Comparison of ENCODE assay signal across 24 mouse cellular contexts in the genomic region with DNA sequence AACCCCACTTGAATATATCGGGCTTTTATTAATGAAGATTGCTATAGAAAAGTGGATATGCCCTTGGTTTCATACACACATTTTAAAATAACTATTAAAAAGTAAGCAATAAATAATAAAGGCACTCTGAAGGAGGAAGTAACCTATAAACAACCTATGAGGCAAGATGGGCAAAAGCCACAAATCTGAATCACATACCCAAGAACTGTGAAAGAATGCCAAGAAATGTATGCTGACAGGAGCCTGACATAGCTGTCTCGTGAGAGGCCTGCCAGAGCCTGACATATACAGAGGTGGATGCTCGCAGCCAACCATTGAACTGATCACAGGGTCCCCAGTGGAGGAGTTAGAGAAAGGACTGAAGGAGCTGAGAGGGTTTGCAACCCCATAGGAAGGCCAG. TPM values are rescaled to one million over a fixed set of nuclear protein-coding genes. Genes with fewer than 3 reads are reported as not detected.
A peak's percentile ranks its signal among the peaks of the same experiment; 100 is the strongest.
DNase-seq lines count a peak whose midpoint lies in the region; ATAC-seq and TF ChIP-seq lines count a peak whose summit lies in the region.
"Had no signal": no experiment of that assay in that cellular context is flagged by ENCODE, and none has a peak within 500 bp of the region (broad histone marks: within the 10 kb centered on the region; RNA-seq: fewer than 3 reads in every experiment).

No protein-coding gene starts in this region.

- 75% methylated on average over 3 of the region's 3 CpGs for WGBS in lung, adult 2 months

- TF ChIP-seq EP300 in MEL (IDR thresholded peaks at IDR 0.05; ENCODE audit: low read depth in 1 of 2, low read length in 2 of 2) = no peak; a peak in 1 of 4 replicates

- TF ChIP-seq POLR2A in lung, adult 2 months (IDR thresholded peaks at IDR 0.05; ENCODE audit: borderline replicate concordance, extremely low read depth, low read depth, low read length) = no peak
- no peak for TF ChIP-seq POLR2A in MEL (IDR thresholded peaks at IDR 0.05; ENCODE audit: control insufficient read depth in 1 of 2, insufficient read depth in 1 of 2, low read depth in 1 of 2, low read length in 2 of 2, poor library complexity in 1 of 2)

- peak; percentile 40; the same call in 1 of the 2 replicates for ATAC-seq in granulocyte monocyte progenitor cell, adult 5-6 weeks (replicated peaks; ENCODE audit: poor library complexity, severe bottlenecking)
- ATAC-seq: forebrain, embryonic 14.5 days; forebrain, embryonic 16.5 days had no signal

- H3K4me3 ChIP-seq in lung, adult 2 months (replicated peaks; ENCODE audit: extremely low read depth, low read depth, low read length) = no peak overlapping the region
- no peak overlapping the region for H3K4me3 ChIP-seq in MEL (ENCODE audit: control insufficient read depth in 1 of 2, insufficient read depth in 1 of 2, low read depth in 2 of 2, low read length in 2 of 2)
- H3K4me3 ChIP-seq: embryonic facial prominence, embryonic 13.5 days; embryonic facial prominence, embryonic 15.5 days; erythroblast, embryonic 14.5 days; forebrain, embryonic 10.5 days; forebrain, embryonic 12.5 days had no signal

- peaks cover 4% of the 10 kb centered on the region for H3K4me1 ChIP-seq in lung, adult 2 months (ENCODE audit: control insufficient read depth, insufficient read depth, low read length)
- peaks cover 0 to 5% of the 10 kb centered on the region in 2 experiments; a peak in 3 of 4 replicates for H3K4me1 ChIP-seq in MEL (ENCODE audit: control insufficient read depth in 1 of 2, insufficient read depth in 2 of 2, low read length in 2 of 2)
- H3K4me1 ChIP-seq: embryonic facial prominence, embryonic 13.5 days; embryonic facial prominence, embryonic 15.5 days; forebrain, embryonic 10.5 days; forebrain, embryonic 12.5 days had no signal

- peaks cover 3 to 12% of the 10 kb centered on the region in 2 experiments for H3K36me3 ChIP-seq in MEL (ENCODE audit: control insufficient read depth in 1 of 2, insufficient read depth in 2 of 2, low read length in 2 of 2)
- H3K36me3 ChIP-seq: embryonic facial prominence, embryonic 13.5 days; embryonic facial prominence, embryonic 15.5 days; forebrain, embryonic 10.5 days; forebrain, embryonic 12.5 days had no signal

- H3K27me3 ChIP-seq in MEL (ENCODE audit: control insufficient read depth in 1 of 2, insufficient read depth in 2 of 2, low read length in 2 of 2) = no peaks in the 10 kb centered on the region
- H3K27me3 ChIP-seq: embryonic facial prominence, embryonic 13.5 days; embryonic facial prominence, embryonic 15.5 days; forebrain, embryonic 12.5 days had no signal

- no peak overlapping the region for H3K9ac ChIP-seq in MEL (ENCODE audit: control insufficient read depth, low read depth, low read length, poor library complexity, severe bottlenecking)
- H3K9ac ChIP-seq: embryonic facial prominence, embryonic 13.5 days; embryonic facial prominence, embryonic 15.5 days; forebrain, embryonic 12.5 days had no signal

- H3K27ac ChIP-seq in MEL (ENCODE audit: control insufficient read depth, low read depth, low read length) = no peak overlapping the region
- H3K27ac ChIP-seq: embryonic facial prominence, embryonic 13.5 days; embryonic facial prominence, embryonic 15.5 days; forebrain, embryonic 10.5 days; forebrain, embryonic 12.5 days had no signal

- H3K9me3 ChIP-seq in MEL (replicated peaks; ENCODE audit: insufficient read depth, low read length) = no peaks in the 10 kb centered on the region
- H3K9me3 ChIP-seq: embryonic facial prominence, embryonic 13.5 days; embryonic facial prominence, embryonic 15.5 days; forebrain, embryonic 10.5 days; forebrain, embryonic 12.5 days had no signal

- no peak for TF ChIP-seq CTCF in lung, adult 2 months (IDR thresholded peaks at IDR 0.05; ENCODE audit: insufficient read depth, low read length)
- TF ChIP-seq CTCF in MEL (IDR thresholded peaks at IDR 0.05 in 2 of 3, conservative IDR thresholded peaks at IDR 0.05 in 1 of 3; ENCODE audit: control insufficient read depth in 1 of 3, insufficient read depth in 1 of 3, low read depth in 2 of 3, low read length in 3 of 3, poor library complexity in 1 of 3, severe bottlenecking in 1 of 3) = no peak

- DNase-seq in lung, postnatal 36 days = peak; percentile 27
- no peak for DNase-seq in lung, adult 2 months
- peak; percentile 46 for DNase-seq in MEL (ENCODE audit: low read depth, low spot score)
- DNase-seq in kidney, postnatal 4 days = no peak
- DNase-seq in left cerebral cortex, adult 18-20 months (ENCODE audit: low spot score in 2 of 2) = no peak
- no peak for DNase-seq in urinary bladder, postnatal 10 days (ENCODE audit: low spot score)
- DNase-seq: adrenal gland, adult 2 months; adrenal gland, postnatal 10 days; adrenal gland, postnatal 25 days; cerebellum, adult 11 months; cerebellum, adult 18-20 months; cerebellum, adult 8-10 months; cerebellum, adult 9-11 months; cerebellum, postnatal 14 days; cerebellum, postnatal 36 days; embryo, embryonic 11 days had no signal

- H3K79me2 ChIP-seq in MEL (ENCODE audit: control insufficient read depth, insufficient read depth, low read length, poor library complexity) = peaks cover 62% of the 10 kb centered on the region

- no peak for TF ChIP-seq RAD21 in MEL (IDR thresholded peaks at IDR 0.05; ENCODE audit: low read depth, low read length)

TF ChIP-seq in MEL, 35 proteins besides CTCF, POLR2A, EP300 and RAD21:
- no peak for TF ChIP-seq E2F4 (IDR thresholded peaks at IDR 0.05; ENCODE audit: borderline replicate concordance, low read depth, low read length)
- no peak for TF ChIP-seq SIN3A (IDR thresholded peaks at IDR 0.05; ENCODE audit: low read length)
- TF ChIP-seq RCOR1 (IDR thresholded peaks at IDR 0.05; ENCODE audit: low read depth, low read length) = peak; percentile 76
- TF ChIP-seq USF1 (IDR thresholded peaks at IDR 0.05; ENCODE audit: low read depth, low read length) = no peak
- TF ChIP-seq ZC3H11A (IDR thresholded peaks at IDR 0.05; ENCODE audit: low read depth, low read length) = no peak
- no peak for TF ChIP-seq GATA1 (IDR thresholded peaks at IDR 0.05; ENCODE audit: low read depth, low read length)
- no peak for TF ChIP-seq KAT2A (conservative IDR thresholded peaks at IDR 0.05; ENCODE audit: low read depth, low read length)

RNA-seq across cellular contexts. Expression of a gene that starts 35.5 kb away (rescaled TPM):
- polyA plus RNA-seq in lung, adult 2 months (2012; rRNA removed) = 27.8 and 29.2 TPM in 2 replicates
- 45.0 and 48.4 TPM in 2 replicates for total RNA-seq in MEL (2012; rRNA removed)
- 10 to 100 TPM; 36.0 to 65.0 TPM for polyA plus RNA-seq in MEL (2012; ENCODE audit: insufficient read depth in 1 of 2, insufficient read length in 2 of 2, low read depth in 1 of 2, low replicate concordance in 2 of 2, missing spikeins in 1 of 2)
- total RNA-seq in granulocyte monocyte progenitor cell, adult 5-6 weeks (2014; fragmentation: Nextera tagmentation) = 14.5 and 15.6 TPM in 2 replicates
- total RNA-seq in granulocyte monocyte progenitor cell, adult 5-6 weeks (2017) = 10.1 and 16.9 TPM in 2 replicates
- 100 to 1,000 TPM; 106 to 110 TPM for total RNA-seq in left cerebral cortex, adult 18-20 months (2021)

Comparison
In these comparisons a context has a peak if more than half of its experiments do, and no peak if none do; other contexts are left out.
1. DNase-seq: peak in lung, postnatal 36 days (single experiment) and MEL (single experiment); none in lung, adult 2 months (single experiment), kidney, postnatal 4 days (0 of 2), left cerebral cortex, adult 18-20 months (0 of 2) and urinary bladder, postnatal 10 days (single experiment).